Mouse (Mus musculus) CH12.LX (cell line): ENCODE results near the gene Adm. TPM values are rescaled to one million over a fixed set of nuclear protein-coding genes. Genes with fewer than 3 reads are reported as not detected.

Source experiments
- DNase-seq: peaks from one replicate; pipeline ENCODE4 v3.0.0-alpha.2; 2013; ENCODE audit errors: extremely low read depth
- H3K27ac ChIP-seq: 2 replicates; pipeline ENCODE4 v1.5.1; 2012; ENCODE audit warnings: low read depth, mild to moderate bottlenecking, control low read depth, moderate library complexity; ENCODE audit not compliant: insufficient read depth
- H3K27me3 ChIP-seq: replicated peaks from 2 replicates; pipeline ENCODE3; 2012; ENCODE audit warnings: inconsistent platforms
- H3K36me3 ChIP-seq, 2 experiments: replicated peaks in 1 of 2; 2 replicates each; pipeline versions ENCODE3 to v1.6.1; 2012; ENCODE audit warnings: inconsistent platforms in 1 of 2, low read length in 1 of 2, mild to moderate bottlenecking in 1 of 2, mixed read lengths in 1 of 2, moderate library complexity in 1 of 2; ENCODE audit not compliant: control insufficient read depth in 1 of 2, insufficient read depth in 1 of 2
- H3K4me1 ChIP-seq, 2 experiments: 2 replicates each; pipeline ENCODE4 v1.6.1; 2012; ENCODE audit warnings: inconsistent platforms in 1 of 2, moderate library complexity in 1 of 2; ENCODE audit not compliant: insufficient read depth in 2 of 2, control insufficient read depth in 1 of 2
- H3K4me2 ChIP-seq: 2 replicates; pipeline ENCODE4 v1.6.1; 2012; ENCODE audit warnings: low read depth, mild to moderate bottlenecking, control low read depth; ENCODE audit not compliant: poor library complexity, insufficient read depth, severe bottlenecking
- H3K4me3 ChIP-seq, 3 experiments: fragments of 150-350 bp in 1 of 3; sonication (generic) in 1 of 3; replicated peaks in 1 of 3; 2 replicates each; pipeline versions ENCODE3 to v1.5.1; 2011 to 2012; ENCODE audit warnings: low read depth in 2 of 3, low read length in 2 of 3, mild to moderate bottlenecking in 2 of 3, moderate library complexity in 2 of 3, control low read depth in 1 of 3, improper control_type of control experiment in 1 of 3, inconsistent platforms in 1 of 3, mixed read lengths in 1 of 3; ENCODE audit not compliant: poor library complexity in 1 of 3
- H3K79me2 ChIP-seq: replicated peaks from 2 replicates; pipeline ENCODE4 v1.6.1; 2012; ENCODE audit warnings: mild to moderate bottlenecking, moderate library complexity; ENCODE audit not compliant: control insufficient read depth, poor library complexity, insufficient read depth, severe bottlenecking; ENCODE audit errors: extremely low read depth
- H3K9ac ChIP-seq: 2 replicates; pipeline ENCODE4 v1.6.1; 2012; ENCODE audit warnings: low read depth, mild to moderate bottlenecking, control low read depth, moderate library complexity; ENCODE audit not compliant: insufficient read depth
- H3K9me3 ChIP-seq: replicated peaks from 2 replicates; pipeline ENCODE3; 2012; ENCODE audit warnings: low read length, inconsistent platforms, mixed read lengths
- BHLHE40 ChIP-seq: IDR thresholded peaks from 2 replicates; pipeline ENCODE4 v1.6.1; 2011; ENCODE audit warnings: mild to moderate bottlenecking, low read depth, low read length, improper control_type of control experiment
- CHD2 ChIP-seq: IDR thresholded peaks from 2 replicates; pipeline ENCODE4 v1.6.1; 2011; ENCODE audit warnings: low read length, improper control_type of control experiment
- CTCF ChIP-seq, 2 experiments: IDR thresholded peaks in 1 of 2; conservative IDR thresholded peaks in 1 of 2; 2 replicates each; pipeline ENCODE4 v1.5.1; 2011 to 2012; ENCODE audit warnings: low read depth in 2 of 2, low read length in 2 of 2, improper control_type of control experiment in 1 of 2, inconsistent platforms in 1 of 2, mild to moderate bottlenecking in 1 of 2, moderate library complexity in 1 of 2
- E2F4 ChIP-seq: IDR thresholded peaks from 2 replicates; pipeline ENCODE4 v1.6.1; 2011; ENCODE audit warnings: low read depth, low read length, improper control_type of control experiment; ENCODE audit not compliant: insufficient replicate concordance
- ELF1 ChIP-seq: IDR thresholded peaks from 2 replicates; pipeline ENCODE4 v1.6.1; 2014; ENCODE audit warnings: low read depth, mild to moderate bottlenecking, inconsistent platforms, low read length, improper control_type of control experiment
- ETS1 ChIP-seq: conservative IDR thresholded peaks from 2 replicates; pipeline ENCODE4 v1.6.1; 2012; ENCODE audit warnings: low read depth, mild to moderate bottlenecking, inconsistent platforms, low read length, improper control_type of control experiment, moderate library complexity
- JUND ChIP-seq: conservative IDR thresholded peaks from 2 replicates; pipeline ENCODE4 v1.6.1; 2011; ENCODE audit warnings: low read depth, low read length, improper control_type of control experiment
- KAT2A ChIP-seq: IDR thresholded peaks from 2 replicates; pipeline ENCODE4 v1.6.1; 2012; ENCODE audit warnings: low read length, improper control_type of control experiment, inconsistent platforms; ENCODE audit not compliant: insufficient replicate concordance
- MAZ ChIP-seq: IDR thresholded peaks from 2 replicates; pipeline ENCODE4 v1.6.1; 2012; ENCODE audit warnings: low read depth, mild to moderate bottlenecking, inconsistent platforms, low read length, improper control_type of control experiment, moderate library complexity
- MXI1 ChIP-seq: IDR thresholded peaks from 2 replicates; pipeline ENCODE4 v1.6.1; 2011; ENCODE audit warnings: mild to moderate bottlenecking, low read depth, low read length, improper control_type of control experiment
- MYC ChIP-seq: IDR thresholded peaks from 2 replicates; pipeline ENCODE4 v1.6.1; 2011; ENCODE audit warnings: low read depth, mild to moderate bottlenecking, improper control_type of control experiment, low read length
- RCOR1 ChIP-seq: conservative IDR thresholded peaks from 2 replicates; pipeline ENCODE4 v1.6.1; 2012; ENCODE audit warnings: low read depth, mild to moderate bottlenecking, inconsistent platforms, low read length, improper control_type of control experiment
- TBP ChIP-seq: conservative IDR thresholded peaks from 2 replicates; pipeline ENCODE4 v1.6.1; 2011; ENCODE audit warnings: low read depth, low read length, improper control_type of control experiment
- USF2 ChIP-seq: conservative IDR thresholded peaks from 2 replicates; pipeline ENCODE4 v1.6.1; 2011; ENCODE audit warnings: low read depth, low read length, improper control_type of control experiment
- dilution Hi-C: fragments of 300-500 bp; cut with MboI; formaldehyde crosslinking; loops from 2 replicates; pipeline ENCODE4 v1.14.3; 2020; ENCODE audit warnings: low sequenced_read_pairs; ENCODE audit not compliant: extremely low pct_unique_long_range_greater_than_20kb, extremely low pct_ligation_motif_present
- in situ Hi-C: fragments of 300-500 bp; cut with MboI; formaldehyde crosslinking; loops from 3 replicates; pipeline ENCODE4 v1.14.3; 2019; ENCODE audit warnings: low sequenced_read_pairs, low pct_ligation_motif_present, low pct_unique_long_range_greater_than_20kb, mixed read lengths
- polyA plus RNA-seq: library from polyadenylated mRNA; unstranded; fragments of >175 nt; gene quantifications from 2 replicates; pipeline ENCODE4 v1.2.1, GENCODE M21; 2012; ENCODE audit warnings: low read depth; ENCODE audit not compliant: insufficient read length
- total RNA-seq, 2 experiments: library from RNA; depleted of rRNA; stranded (reverse); fragments of 300-350 nt in 1 of 2; fragments of >200 nt in 1 of 2; gene quantifications; 2 replicates each; pipeline ENCODE4 v1.2.3; 2012 to 2014

Adm gene
- total and polyA plus RNA-seq, 3 experiments: 6.9 to 23.2 (median 16.0) TPM

DNA sequence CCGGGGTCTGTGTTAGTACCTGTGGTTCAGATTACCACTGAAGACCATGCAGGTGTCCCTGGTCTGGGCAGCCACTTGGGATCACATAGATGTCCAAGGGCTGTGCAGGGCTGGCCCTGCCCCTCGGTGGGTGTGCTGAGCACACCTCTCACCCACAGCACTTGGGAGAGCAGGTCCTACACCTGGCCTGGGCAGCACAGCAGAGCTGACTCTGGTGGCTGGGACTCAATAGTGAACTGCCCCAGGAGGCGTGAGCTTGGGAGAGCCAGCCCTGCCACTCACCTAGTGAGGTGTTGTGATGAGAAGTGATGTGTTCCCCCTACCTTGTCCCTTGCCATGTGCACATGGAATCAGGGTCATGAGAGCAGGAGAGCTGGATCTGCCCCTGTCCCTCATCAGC, 43.8 kb upstream of the Adm start:
- dilution Hi-C loops: no loop called here
- TF ChIP-seq MYC (no peak), CTCF (conservative IDR thresholded peaks at IDR 0.05 in 1 of 2, IDR thresholded peaks at IDR 0.05 in 1 of 2; ENCODE audit: low read depth in 2 of 2, low read length in 2 of 2) (no peak)
- Histone ChIP-seq H3K36me3 (peaks cover 0 to 10% of the 10 kb centered on the region in 2 experiments), H3K9me3 (no peaks in the 10 kb centered on the region), H3K27ac (no peak overlapping the region), H3K4me1 (peaks cover 0 to 18% of the 10 kb centered on the region in 2 experiments; a peak in 1 of 4 replicates), H3K4me3 (no peak overlapping the region), H3K27me3 (no peaks in the 10 kb centered on the region), H3K4me2 (no peak overlapping the region), H3K79me2 (0 out of 2 replicates have a peak, but pooled peaks cover 2% of the 10 kb centered on the region), H3K9ac (no peak overlapping the region)
- in situ Hi-C loops: no loop called here
- DNase-seq: no peak

DNA sequence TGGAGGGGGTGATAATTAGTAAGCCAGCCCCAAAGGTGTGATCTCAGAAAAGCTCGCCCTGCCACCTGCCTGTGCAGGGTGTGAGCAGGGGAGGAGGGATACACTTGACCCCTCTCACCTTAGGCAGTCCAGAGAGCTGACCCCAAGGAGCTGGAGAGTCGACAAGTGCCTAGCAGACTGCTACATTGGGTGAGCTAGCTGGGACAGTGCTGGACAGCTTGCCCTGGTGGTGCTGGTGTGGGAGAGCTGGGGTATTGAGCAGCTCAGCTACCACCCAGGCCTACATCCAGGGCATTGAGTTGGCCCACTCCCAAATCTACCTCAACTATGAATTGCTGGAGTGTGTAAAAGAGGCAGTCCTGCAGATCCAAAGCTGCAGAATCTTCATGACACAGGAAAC, 43.3 kb upstream of the Adm start:
- Histone ChIP-seq H3K4me1 (peaks cover 0 to 22% of the 10 kb centered on the region in 2 experiments; a peak in 1 of 4 replicates), H3K4me3 (no peak overlapping the region), H3K27me3 (no peaks in the 10 kb centered on the region), H3K9ac (no peak overlapping the region), H3K79me2 (0 out of 2 replicates have a peak, but pooled peaks cover 2% of the 10 kb centered on the region), H3K4me2 (no peak overlapping the region), H3K36me3 (peaks cover 0 to 10% of the 10 kb centered on the region in 2 experiments), H3K27ac (no peak overlapping the region), H3K9me3 (no peaks in the 10 kb centered on the region)
- no peak for DNase-seq
- TF ChIP-seq USF2 (no peak), RCOR1 (no peak), MYC (no peak), KAT2A (no peak), TBP (no peak), E2F4 (no peak)
- in situ Hi-C loops (no loop called here), dilution Hi-C loops (no loop called here)

DNA sequence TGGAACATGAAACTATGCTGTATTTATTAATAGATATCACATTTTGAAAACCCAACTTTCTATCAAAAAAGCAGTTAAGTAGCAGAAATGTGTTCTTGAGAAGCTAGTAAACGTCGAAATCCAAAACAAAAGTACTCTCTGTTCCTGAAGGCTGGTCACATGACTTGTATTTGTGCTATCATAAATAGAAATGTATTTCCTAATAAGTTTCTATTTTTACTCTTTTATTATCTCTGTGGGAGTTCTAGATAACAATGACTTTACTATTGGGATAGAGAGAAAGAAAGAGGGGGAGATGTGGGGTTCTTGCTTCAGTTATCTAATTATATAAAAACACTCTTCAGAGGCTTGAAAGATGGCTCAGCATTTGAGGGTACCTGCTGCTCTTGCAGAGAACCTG, 42.2 kb upstream of the Adm start:
- peaks cover 0 to 10% of the 10 kb centered on the region in 2 experiments for H3K36me3 ChIP-seq
- H3K9me3 ChIP-seq: no peaks in the 10 kb centered on the region
- H3K27ac ChIP-seq: no peak overlapping the region
- peaks cover 0 to 29% of the 10 kb centered on the region in 2 experiments; a peak in 1 of 4 replicates for H3K4me1 ChIP-seq
- dilution Hi-C loops: no loop called here
- H3K4me3 ChIP-seq: no peak overlapping the region
- no peak overlapping the region for H3K4me2 ChIP-seq
- no peak for DNase-seq
- TF ChIP-seq CHD2 (no peak), MXI1 (no peak), ELF1 (no peak), BHLHE40 (no peak), ETS1 (no peak), MAZ (no peak), JUND (no peak)
- H3K9ac ChIP-seq: no peak overlapping the region
- 0 out of 2 replicates have a peak, but pooled peaks cover 2% of the 10 kb centered on the region for H3K79me2 ChIP-seq
- in situ Hi-C loops: no loop called here
- H3K27me3 ChIP-seq: no peaks in the 10 kb centered on the region
